Mouse (Mus musculus) cerebellum, adult 18-20 months (tissue): ENCODE results near the gene Akr7a5.

Experiments
- DNase-seq, 2 experiments: peaks; one replicate each; pipeline ENCODE4 v3.0.0; 2021

Akr7a5 gene

DNA sequence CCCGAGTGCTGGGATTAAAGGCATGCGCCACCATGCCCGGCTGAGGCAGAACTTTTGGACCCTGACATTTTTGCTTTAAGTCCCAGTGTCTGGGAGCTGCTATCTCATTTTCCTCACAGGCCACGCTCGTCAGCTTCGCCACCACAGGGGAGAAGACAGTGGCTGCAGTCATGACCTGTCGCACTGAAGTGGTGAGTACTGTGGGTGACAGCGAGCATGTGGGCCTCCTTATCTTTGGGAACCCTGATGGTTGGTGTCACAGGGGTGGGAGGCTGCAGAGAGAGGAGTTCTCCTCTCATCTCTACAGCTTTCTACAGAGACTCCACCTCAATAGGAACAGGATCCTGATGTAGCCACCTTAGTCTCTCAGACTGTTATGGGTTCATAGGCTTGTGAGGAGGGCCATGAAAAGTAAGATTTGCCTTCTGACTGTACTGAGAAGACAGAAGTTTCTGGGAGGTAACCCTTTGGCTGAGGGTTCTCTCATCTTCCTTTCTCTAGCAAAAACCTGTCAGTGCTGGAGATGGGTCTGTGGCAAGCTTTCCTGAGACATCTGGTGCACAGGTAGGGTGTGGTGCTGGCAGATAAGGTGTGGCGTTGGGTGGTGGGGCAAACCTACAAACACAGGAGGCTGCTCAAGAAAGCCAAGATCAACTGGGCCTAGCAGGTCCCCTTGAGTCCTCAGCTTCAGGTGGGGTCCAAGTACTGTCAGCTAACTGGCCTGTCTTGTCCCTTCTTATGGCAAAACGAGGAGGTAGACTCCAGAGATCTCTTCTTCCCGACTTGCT lies 50.4 kb downstream of the Akr7a5 start:
- no peak for DNase-seq

GRCm38 (mm10) chr4:139367336-139367735 lies 56.8 kb downstream of the Akr7a5 start:
- no peak for DNase-seq
